Mouse (Mus musculus) lung, postnatal 4 days (tissue): Measurements from ENCODE around the gene Lig4.
A peak's percentile ranks its signal among the peaks of the same experiment; 100 is the strongest.

Experiments
- DNase-seq, 2 experiments: peaks; one replicate each; pipeline ENCODE4 v3.0.0; 2021

Lig4 gene

GRCm38 (mm10) chr8:9977573-9978314 lies at the start of gene Lig4, which contains the start of gene Abhd13:
Lig4 (minus strand) TSS chr8:9977686.
Abhd13 (plus strand) TSS chr8:9977707.
- peak; percentile 98 to 99 for DNase-seq

- DNase-seq: peak in 1 of 2 experiments; percentile 23
These were observed 39.7 kb upstream of the Lig4 start for GRCm38 (mm10) chr8:10017231-10017630.

GRCm38 (mm10) chr8:10016252-10016651 lies 38.8 kb upstream of the Lig4 start:
- no peak for DNase-seq

- DNase-seq: no peak
These were observed 30.2 kb upstream of the Lig4 start for GRCm38 (mm10) chr8:10007660-10008028.

- DNase-seq: peak; percentile 11 to 24
These were observed 29.6 kb upstream of the Lig4 start for GRCm38 (mm10) chr8:10006986-10007659.

GRCm38 (mm10) chr8:10006156-10006985 lies 28.9 kb upstream of the Lig4 start, which contains the start of gene Tnfsf13b:
Tnfsf13b (plus strand) TSS chr8:10006467.
- DNase-seq: peak; percentile 16 to 29

- DNase-seq: no peak
These were observed 26.6 kb upstream of the Lig4 start for GRCm38 (mm10) chr8:10004115-10004514.

- no peak for DNase-seq
These were observed 2.7 kb upstream of the Lig4 start for GRCm38 (mm10) chr8:9980188-9980587.

- no peak for DNase-seq
These were observed 2.3 kb upstream of the Lig4 start for GRCm38 (mm10) chr8:9979746-9980145.

- no peak for DNase-seq
These were observed 1.2 kb upstream of the Lig4 start for GRCm38 (mm10) chr8:9978475-9979230.

- peak in 1 of 2 experiments; percentile 10 for DNase-seq
These were observed 470 bp downstream of the Lig4 start for GRCm38 (mm10) chr8:9977016-9977415.

GRCm38 (mm10) chr8:9975898-9976611 lies 1.4 kb downstream of the Lig4 start:
- peak; percentile 99 to 100 for DNase-seq

- DNase-seq: no peak
These were observed 2.2 kb downstream of the Lig4 start for GRCm38 (mm10) chr8:9975276-9975675.

GRCm38 (mm10) chr8:9971866-9972265 lies 5.6 kb downstream of the Lig4 start:
- no peak for DNase-seq

GRCm38 (mm10) chr8:9959919-9960318 lies 17.6 kb downstream of the Lig4 start:
- DNase-seq: no peak

GRCm38 (mm10) chr8:9958338-9958737 lies 19.1 kb downstream of the Lig4 start:
- no peak for DNase-seq

- no peak for DNase-seq
These were observed 28.2 kb downstream of the Lig4 start for GRCm38 (mm10) chr8:9949134-9949890.

GRCm38 (mm10) chr8:9935574-9935973 lies 41.9 kb downstream of the Lig4 start:
- DNase-seq: no peak

GRCm38 (mm10) chr8:9934891-9935565 lies 42.5 kb downstream of the Lig4 start:
- DNase-seq: peak; percentile 33 to 52

GRCm38 (mm10) chr8:9932711-9933110 lies 44.8 kb downstream of the Lig4 start:
- DNase-seq: peak in 1 of 2 experiments; percentile 22
